Mouse (Mus musculus): ENCODE data around the gene 2300003K06Rik.
"Not testable (repeated sequence)": the region's sequence is repeated elsewhere in the genome, so short reads cannot be mapped to it uniquely, and the experiment has no call there.

The 2300003K06Rik gene

GRCm38 (mm10) chr11:99837966-99838365 lies at the start of gene 2300003K06Rik:
Gene 2300003K06Rik (minus strand): TSS chr11:99838066.
- no peak for DNase-seq (ENCODE audit: low read depth, low spot score)

DNA sequence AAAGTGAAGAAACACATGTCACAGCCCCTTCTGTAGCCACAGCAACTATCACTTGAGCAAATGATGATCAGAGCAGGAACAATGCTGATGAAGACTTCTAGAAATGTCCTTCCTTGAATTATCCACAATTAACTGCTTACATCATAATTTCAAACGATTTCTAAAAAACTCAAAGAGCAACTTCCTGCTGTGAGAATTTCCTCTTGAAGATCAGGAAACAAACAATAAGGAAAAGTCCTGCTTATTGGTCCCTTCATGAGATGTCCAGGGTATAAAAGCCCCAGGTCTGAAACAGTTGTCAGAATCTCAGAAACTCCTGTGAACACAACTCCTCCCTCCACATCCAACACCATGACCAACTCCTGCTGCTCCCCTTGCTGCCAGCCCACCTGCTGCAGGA lies 41.0 kb upstream of the 2300003K06Rik start, which contains the start of gene Gm11567:
TSS of gene Gm11567 (plus strand) at position 301 of the 400 bp plus-strand sequence.
- not testable (repeated sequence) for DNase-seq (ENCODE audit: low read depth, low spot score)

DNA sequence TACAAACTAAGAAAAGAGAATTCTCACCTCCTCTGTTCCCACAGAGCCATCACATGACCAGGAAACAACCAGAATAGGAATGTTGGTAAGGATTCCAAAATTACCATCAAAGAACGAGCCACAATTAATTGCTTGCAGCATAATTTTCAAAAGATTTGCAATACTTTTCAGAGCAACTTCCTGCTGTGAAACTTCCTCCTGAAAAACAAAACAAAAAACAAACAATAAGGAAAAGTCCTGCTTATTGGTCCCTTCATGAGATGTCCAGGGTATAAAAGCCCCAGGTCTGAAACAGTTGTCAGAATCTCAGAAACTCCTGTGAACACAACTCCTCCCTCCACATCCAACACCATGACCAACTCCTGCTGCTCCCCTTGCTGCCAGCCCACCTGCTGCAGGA lies 35.2 kb upstream of the 2300003K06Rik start, which contains the start of gene Krtap9-1:
TSS of gene Krtap9-1 (plus strand) at position 301 of the 400 bp plus-strand sequence.
- DNase-seq (ENCODE audit: low read depth, low spot score): not testable (repeated sequence)

DNA sequence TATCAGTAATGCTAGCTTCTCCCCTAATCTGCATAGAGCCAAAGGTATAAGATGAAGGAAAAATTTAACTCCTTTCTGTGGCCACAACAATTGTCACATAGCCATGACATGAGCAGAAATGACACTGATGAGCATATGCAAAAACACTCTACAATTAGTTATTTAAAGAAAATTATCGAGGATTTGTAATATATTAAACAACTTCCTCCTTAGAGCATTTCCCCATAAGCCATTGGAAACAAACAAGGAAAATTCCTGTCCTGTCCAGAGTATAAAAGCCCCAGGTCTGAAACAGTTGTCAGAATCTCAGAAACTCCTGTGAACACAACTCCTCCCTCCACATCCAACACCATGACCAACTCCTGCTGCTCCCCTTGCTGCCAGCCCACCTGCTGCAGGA lies 26.3 kb upstream of the 2300003K06Rik start, which contains the start of gene Gm11559:
TSS of gene Gm11559 (plus strand) at position 301 of the 400 bp plus-strand sequence.
- not testable (repeated sequence) for DNase-seq (ENCODE audit: low read depth, low spot score)

DNA sequence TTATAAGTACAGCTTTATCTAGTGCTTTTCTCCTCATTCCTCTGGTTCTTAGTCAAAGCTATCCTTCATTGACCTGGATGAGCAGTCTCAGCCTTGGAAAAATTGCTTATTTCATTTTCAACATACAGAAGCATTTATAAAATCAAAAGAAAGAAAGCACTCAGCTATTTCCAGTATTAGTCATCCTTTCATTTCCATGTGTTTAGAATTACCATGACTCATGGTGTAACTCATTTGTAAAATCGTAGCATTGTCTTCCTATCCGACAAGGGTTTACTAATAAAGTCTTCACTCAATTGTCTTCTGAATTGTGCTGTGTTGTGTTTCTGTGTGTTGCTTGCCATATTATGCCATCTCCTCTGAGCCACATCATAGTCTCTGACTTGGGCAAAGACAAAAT lies 20.9 kb upstream of the 2300003K06Rik start:
- no peak for DNase-seq (ENCODE audit: low read depth, low spot score)

GRCm38 (mm10) chr11:99857617-99858016 lies 19.8 kb upstream of the 2300003K06Rik start, which contains the start of gene Gm11568:
Gene Gm11568 (plus strand): TSS chr11:99857917.
- no peak for DNase-seq (ENCODE audit: low read depth, low spot score)

- DNase-seq (ENCODE audit: low read depth, low spot score): no peak
Observed at GRCm38 (mm10) chr11:99854121-99854520, 16.3 kb upstream of the 2300003K06Rik start.

GRCm38 (mm10) chr11:99851508-99851907 lies 13.6 kb upstream of the 2300003K06Rik start, which contains the start of gene Krtap4-16:
Gene Krtap4-16 (minus strand): TSS chr11:99851608.
- DNase-seq (ENCODE audit: low read depth, low spot score): no peak

- no peak for DNase-seq (ENCODE audit: low read depth, low spot score)
Observed at GRCm38 (mm10) chr11:99846746-99847145, 8.9 kb upstream of the 2300003K06Rik start.

DNA sequence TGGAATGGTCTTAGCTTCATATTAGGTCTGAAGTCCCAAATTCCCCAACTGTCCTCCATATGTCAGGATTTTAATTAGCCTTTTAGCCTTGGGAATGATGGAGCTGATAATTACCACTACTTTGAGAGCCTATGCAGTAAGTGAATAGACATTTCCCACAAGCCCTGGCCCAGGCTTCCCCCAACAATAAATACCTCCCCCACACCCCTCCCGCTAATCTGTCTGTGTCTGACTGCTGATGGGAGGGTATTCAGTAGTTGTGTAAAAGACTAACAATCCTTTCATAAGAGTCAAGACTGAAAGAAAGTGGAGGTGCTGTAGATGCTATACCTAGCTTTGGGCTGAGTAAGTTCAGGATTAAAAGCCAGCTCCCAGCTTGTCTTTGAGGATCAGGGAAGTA lies 4.3 kb upstream of the 2300003K06Rik start:
- no peak for DNase-seq (ENCODE audit: low read depth, low spot score)

GRCm38 (mm10) chr11:99815566-99815965 lies 22.3 kb downstream of the 2300003K06Rik start, which contains the start of gene Gm11564:
Gene Gm11564 (minus strand): TSS chr11:99815666.
- DNase-seq (ENCODE audit: low read depth, low spot score): not testable (repeated sequence)

GRCm38 (mm10) chr11:99809792-99810191 lies 28.1 kb downstream of the 2300003K06Rik start, which contains the start of gene Krtap4-13:
Gene Krtap4-13 (minus strand): TSS chr11:99809892.
- DNase-seq (ENCODE audit: low read depth, low spot score): not testable (repeated sequence)

- not testable (repeated sequence) for DNase-seq (ENCODE audit: low read depth, low spot score)
Observed at GRCm38 (mm10) chr11:99804346-99804745, 33.5 kb downstream of the 2300003K06Rik start, which contains the start of gene Gm11554. Gene Gm11554 (minus strand): TSS chr11:99804446.

GRCm38 (mm10) chr11:99798832-99799231 lies 39.0 kb downstream of the 2300003K06Rik start, which contains the start of gene Gm11569:
Gene Gm11569 (minus strand): TSS chr11:99798932.
- not testable (repeated sequence) for DNase-seq (ENCODE audit: low read depth, low spot score)

- no peak for DNase-seq (ENCODE audit: low read depth, low spot score)
Observed at GRCm38 (mm10) chr11:99793367-99793766, 44.5 kb downstream of the 2300003K06Rik start, which contains the start of gene Gm11596. Gene Gm11596 (minus strand): TSS chr11:99793467.
